Mouse (Mus musculus) heart, embryonic 10.5 days (tissue): Measurements from ENCODE around the gene Plaur. TPM values are rescaled to one million over a fixed set of nuclear protein-coding genes. Genes with fewer than 3 reads are reported as not detected.
A peak's percentile ranks its signal among the peaks of the same experiment; 100 is the strongest.

Experiments
- DNase-seq: peaks from one replicate; pipeline ENCODE4 v3.0.0-alpha.2; 2017; ENCODE audit warnings: low spot score
- H3K27ac ChIP-seq: fragments of 300-500 bp; sonication (generic); 2 replicates; pipeline ENCODE4 v1.5.1; 2016; ENCODE audit warnings: mild to moderate bottlenecking
- H3K27me3 ChIP-seq: fragments of 300-500 bp; sonication (generic); 2 replicates; pipeline ENCODE4 v1.6.1; 2016; ENCODE audit warnings: mild to moderate bottlenecking; ENCODE audit not compliant: poor library complexity, insufficient read depth, severe bottlenecking
- H3K36me3 ChIP-seq: fragments of 300-500 bp; sonication (generic); 2 replicates; pipeline ENCODE4 v1.6.1; 2016; ENCODE audit warnings: mild to moderate bottlenecking, moderate library complexity
- H3K4me1 ChIP-seq: fragments of 300-500 bp; sonication (generic); 2 replicates; pipeline ENCODE4 v1.6.1; 2016; ENCODE audit warnings: mild to moderate bottlenecking
- H3K4me3 ChIP-seq: fragments of 300-500 bp; sonication (generic); 2 replicates; pipeline ENCODE4 v1.5.1; 2016; ENCODE audit warnings: mild to moderate bottlenecking, moderate library complexity
- H3K9me3 ChIP-seq: fragments of 300-500 bp; sonication (generic); 2 replicates; pipeline ENCODE4 v1.6.1; 2016; ENCODE audit warnings: mild to moderate bottlenecking, moderate library complexity
- WGBS: fragments of 180-500 bp; shearing (Covaris S2); methylation state at CpG from one replicate; pipeline ENCODE4 v1.1.7; 2016; 5-methylcytosine and 5-hydroxymethylcytosine counted together
- polyA plus RNA-seq: library from polyadenylated mRNA; unstranded; fragments of >200 nt; fragmentation: Nextera tagmentation; extraction: Ambion mirVana; gene quantifications from 2 replicates; pipeline ENCODE4 v1.2.1, GENCODE M21; 2016

Plaur gene
- polyA plus RNA-seq, 1 experiment from 2014 or later, result 7.3 TPM

- H3K4me1 ChIP-seq, result peaks cover 20% of the 10 kb centered on the region
- no peaks in the 10 kb centered on the region for H3K9me3 ChIP-seq
- H3K36me3 ChIP-seq, result no peaks in the 10 kb centered on the region
- DNase-seq, result no peak
- no peak overlapping the region for H3K27ac ChIP-seq
- WGBS, result 60% methylated on average over 9 of the region's 9 CpGs
- no peak overlapping the region for H3K4me3 ChIP-seq
- H3K27me3 ChIP-seq, result peaks cover 48% of the 10 kb centered on the region
Measured at GRCm38 (mm10) chr7:24486654-24487130, 24.4 kb downstream of the Plaur start.

GRCm38 (mm10) chr7:24487403-24487802 lies 25.1 kb downstream of the Plaur start:
- no peaks in the 10 kb centered on the region for H3K9me3 ChIP-seq
- no peak overlapping the region for H3K27ac ChIP-seq
- no peaks in the 10 kb centered on the region for H3K36me3 ChIP-seq
- peaks cover 14% of the 10 kb centered on the region for H3K4me1 ChIP-seq
- WGBS, result 39% methylated on average over 3 of the region's 3 CpGs
- no peak for DNase-seq
- peaks cover 42% of the 10 kb centered on the region for H3K27me3 ChIP-seq
- no peak overlapping the region for H3K4me3 ChIP-seq

- H3K4me1 ChIP-seq, result peaks cover 7% of the 10 kb centered on the region
- peaks cover 33% of the 10 kb centered on the region for H3K27me3 ChIP-seq
- H3K4me3 ChIP-seq, result no peak overlapping the region
- 78% methylated on average over 8 of the region's 8 CpGs for WGBS
- no peaks in the 10 kb centered on the region for H3K9me3 ChIP-seq
- no peaks in the 10 kb centered on the region for H3K36me3 ChIP-seq
- DNase-seq, result no peak
- no peak overlapping the region for H3K27ac ChIP-seq
Measured at GRCm38 (mm10) chr7:24488303-24488702, 26.0 kb downstream of the Plaur start.

GRCm38 (mm10) chr7:24499856-24500577 lies 37.7 kb downstream of the Plaur start:
- Histone ChIP-seq H3K36me3 (no peaks in the 10 kb centered on the region), H3K4me1 (peaks cover 29% of the 10 kb centered on the region), H3K4me3 (peak overlapping the region; percentile 55), H3K9me3 (peaks cover 4% of the 10 kb centered on the region; the same call in 1 of the 2 replicates), H3K27ac (no peak overlapping the region), H3K27me3 (peaks cover 74% of the 10 kb centered on the region)
- DNase-seq, result no peak
- 10% methylated on average over 43 of the region's 43 CpGs for WGBS

DNA sequence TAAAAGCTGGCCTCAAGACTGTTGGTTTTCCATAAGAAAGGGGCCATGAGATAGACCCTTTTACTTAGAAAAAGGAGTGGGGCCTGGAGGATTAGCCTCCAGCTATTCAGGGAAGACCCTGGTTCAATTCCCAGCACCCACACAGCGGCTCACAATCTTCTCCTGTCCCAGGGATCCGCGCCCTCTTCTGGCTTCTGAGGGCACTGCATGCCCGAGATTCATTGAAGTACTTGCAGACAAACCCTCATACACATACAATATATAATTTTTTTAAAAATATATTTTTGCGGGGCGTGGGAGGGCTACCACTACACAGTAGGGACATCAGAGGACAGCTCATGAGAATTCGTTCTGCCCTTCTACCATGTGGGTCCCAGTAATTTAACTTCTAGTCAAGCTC lies 38.6 kb downstream of the Plaur start:
- Histone ChIP-seq H3K4me3 (no peak overlapping the region), H3K4me1 (peaks cover 38% of the 10 kb centered on the region), H3K27ac (no peak overlapping the region), H3K36me3 (no peaks in the 10 kb centered on the region), H3K27me3 (peaks cover 77% of the 10 kb centered on the region), H3K9me3 (peaks cover 4% of the 10 kb centered on the region; the same call in 1 of the 2 replicates)
- WGBS, result 25% methylated on average over 7 of the region's 7 CpGs
- DNase-seq, result no peak

DNA sequence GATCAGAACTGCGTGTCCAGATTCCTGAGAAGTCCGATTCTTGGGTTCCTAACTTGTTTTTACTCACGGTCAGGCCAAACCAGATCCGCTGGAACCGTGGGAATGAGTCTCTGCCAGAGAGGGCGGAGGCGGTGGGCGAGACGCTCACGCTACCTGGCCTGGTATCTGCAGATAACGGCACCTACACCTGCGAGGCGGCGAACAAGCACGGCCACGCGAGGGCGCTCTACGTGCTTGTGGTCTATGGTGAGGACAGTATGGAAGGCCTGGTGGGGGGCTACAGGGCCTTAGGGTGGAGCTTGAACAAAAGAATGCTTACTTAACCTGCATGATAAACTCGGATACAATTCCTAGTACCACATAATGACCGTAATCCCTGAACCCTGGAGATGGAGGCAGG lies 39.2 kb downstream of the Plaur start:
- peaks cover 4% of the 10 kb centered on the region; the same call in 1 of the 2 replicates for H3K9me3 ChIP-seq
- 38% methylated on average over 21 of the region's 21 CpGs for WGBS
- H3K4me1 ChIP-seq, result peaks cover 39% of the 10 kb centered on the region
- peaks cover 77% of the 10 kb centered on the region for H3K27me3 ChIP-seq
- H3K4me3 ChIP-seq, result no peak overlapping the region
- H3K27ac ChIP-seq, result no peak overlapping the region
- DNase-seq, result no peak
- no peaks in the 10 kb centered on the region for H3K36me3 ChIP-seq

- DNase-seq, result no peak
- Histone ChIP-seq H3K27ac (no peak overlapping the region), H3K9me3 (0 out of 2 replicates have a peak, but pooled peaks cover 4% of the 10 kb centered on the region), H3K4me1 (peaks cover 46% of the 10 kb centered on the region), H3K36me3 (no peaks in the 10 kb centered on the region), H3K4me3 (no peak overlapping the region), H3K27me3 (peaks cover 53% of the 10 kb centered on the region)
- 16% methylated on average over 10 of the region's 10 CpGs for WGBS
Measured at GRCm38 (mm10) chr7:24504004-24504403, 41.7 kb downstream of the Plaur start.

GRCm38 (mm10) chr7:24504868-24505267 lies 42.6 kb downstream of the Plaur start:
- no peak for DNase-seq
- Histone ChIP-seq H3K27ac (no peak overlapping the region), H3K9me3 (0 out of 2 replicates have a peak, but pooled peaks cover 4% of the 10 kb centered on the region), H3K27me3 (peaks cover 44% of the 10 kb centered on the region), H3K4me3 (no peak overlapping the region), H3K4me1 (peaks cover 40% of the 10 kb centered on the region), H3K36me3 (no peaks in the 10 kb centered on the region)
- 14% methylated on average over 4 of the region's 4 CpGs for WGBS

DNA sequence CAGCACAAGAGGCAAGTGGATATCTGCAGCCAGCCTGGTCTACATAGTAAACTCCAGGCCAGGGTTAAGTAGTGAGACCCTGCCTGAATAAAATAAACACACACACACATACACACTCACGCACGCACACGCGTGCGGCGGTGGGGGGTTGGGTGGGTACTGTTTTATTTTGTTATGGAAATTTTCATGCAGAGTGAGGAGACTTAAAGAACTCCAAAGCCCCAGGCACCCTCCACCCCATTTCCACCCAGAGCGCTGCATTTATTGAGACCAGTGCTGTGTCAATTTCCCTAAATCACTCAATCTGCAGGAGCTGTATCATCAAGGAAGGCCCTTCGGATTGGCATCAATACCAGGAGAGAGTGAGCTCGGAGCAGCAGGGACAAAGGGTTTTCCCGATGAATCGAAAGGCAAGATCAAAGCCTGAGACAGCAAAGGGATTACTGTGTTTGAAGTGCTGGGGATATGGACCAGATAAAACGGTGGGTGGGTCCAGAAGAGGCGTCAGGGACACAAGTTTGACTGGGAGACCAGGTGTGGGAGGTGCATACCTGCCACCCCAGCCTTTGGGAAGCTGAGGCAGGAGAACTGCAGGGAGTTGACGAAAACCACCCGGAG lies 43.3 kb downstream of the Plaur start:
- Histone ChIP-seq H3K27me3 (peaks cover 37% of the 10 kb centered on the region), H3K9me3 (0 out of 2 replicates have a peak, but pooled peaks cover 4% of the 10 kb centered on the region), H3K36me3 (no peaks in the 10 kb centered on the region), H3K4me3 (no peak overlapping the region), H3K4me1 (peaks cover 33% of the 10 kb centered on the region), H3K27ac (no peak overlapping the region)
- 20% methylated on average over 15 of the region's 15 CpGs for WGBS
- DNase-seq, result no peak

DNA sequence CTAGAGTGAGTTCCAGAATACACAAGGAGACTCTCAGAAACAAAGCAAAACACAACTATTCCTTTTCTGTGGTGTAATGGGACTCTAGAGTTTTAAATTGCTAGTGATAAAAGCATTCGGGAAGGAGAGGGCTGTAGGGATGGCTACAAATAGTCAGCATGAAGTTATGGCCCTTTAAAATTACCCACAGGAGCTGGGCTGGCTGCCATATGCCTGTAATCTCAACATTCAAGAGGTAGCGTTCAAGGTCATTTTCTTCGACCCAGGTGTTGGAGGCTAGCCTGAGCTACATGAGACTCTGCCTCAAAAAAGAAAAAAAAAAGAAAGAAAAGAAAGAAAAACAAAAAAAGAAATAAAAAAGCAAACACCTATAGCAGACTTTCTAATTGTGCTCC lies 43.8 kb downstream of the Plaur start:
- H3K27me3 ChIP-seq, result peaks cover 32% of the 10 kb centered on the region
- WGBS, result 12% methylated on average over 3 of the region's 3 CpGs
- peaks cover 32% of the 10 kb centered on the region for H3K4me1 ChIP-seq
- 0 out of 2 replicates have a peak overlapping the region, but pooled peaks have one; percentile 97 for H3K27ac ChIP-seq
- DNase-seq, result no peak
- H3K4me3 ChIP-seq, result peak overlapping the region; percentile 80
- H3K9me3 ChIP-seq, result no peaks in the 10 kb centered on the region
- H3K36me3 ChIP-seq, result peaks cover 2% of the 10 kb centered on the region; the same call in 1 of the 2 replicates

GRCm38 (mm10) chr7:24506476-24506837 lies 44.2 kb downstream of the Plaur start:
- peaks cover 6% of the 10 kb centered on the region; the same call in 1 of the 2 replicates for H3K36me3 ChIP-seq
- DNase-seq, result no peak
- H3K27me3 ChIP-seq, result peaks cover 28% of the 10 kb centered on the region
- peaks cover 32% of the 10 kb centered on the region for H3K4me1 ChIP-seq
- under 1% methylated on average over 12 of the region's 12 CpGs for WGBS
- no peaks in the 10 kb centered on the region for H3K9me3 ChIP-seq
- H3K27ac ChIP-seq, result peak overlapping the region; percentile 97
- H3K4me3 ChIP-seq, result peak overlapping the region; percentile 80

- peak; percentile 94 for DNase-seq
- Histone ChIP-seq H3K36me3 (peaks cover 11% of the 10 kb centered on the region; the same call in 1 of the 2 replicates), H3K27me3 (peaks cover 22% of the 10 kb centered on the region), H3K27ac (peak within 1 kb of the TSS; percentile 97), H3K4me3 (peak within 1 kb of the TSS; percentile 80), H3K9me3 (no peaks in the 10 kb centered on the region), H3K4me1 (peaks cover 32% of the 10 kb centered on the region)
- WGBS, result under 1% methylated on average over 83 of the region's 84 CpGs
Measured at GRCm38 (mm10) chr7:24506838-24507725, 44.8 kb downstream of the Plaur start, which contains the start of gene Zfp428. Gene Zfp428 (plus strand): TSS chr7:24507006.
